Mouse (Mus musculus): ENCODE data around the gene Mndal. TPM values are rescaled to one million over a fixed set of nuclear protein-coding genes. Genes with fewer than 3 reads are reported as not detected.
"Not testable (repeated sequence)": the region's sequence is repeated elsewhere in the genome, so short reads cannot be mapped to it uniquely, and the experiment has no call there.

Gene Mndal
- total RNA-seq (2017) = 280 and 342 TPM in 2 replicates

- peak; percentile 70 for ATAC-seq (replicated peaks in 1 of 2; ENCODE audit: insufficient read depth in 1 of 2, low FRiP score in 2 of 2, low TSS enrichment in 1 of 2, low read depth in 1 of 2, poor library complexity in 2 of 2, severe bottlenecking in 2 of 2)
These were observed at the start of gene Mndal, which contains the start of gene Ifi203 for GRCm38 (mm10) chr1:173941924-173942779. TSS of gene Mndal (minus strand) at chr1:173942491. TSS of gene Ifi203 (minus strand) at chr1:173942672.

GRCm38 (mm10) chr1:173982694-173983305 lies 40.5 kb upstream of the Mndal start, which contains the start of gene Ifi202b:
TSS of gene Ifi202b (minus strand) at chr1:173982744.
- ATAC-seq (replicated peaks in 1 of 2; ENCODE audit: insufficient read depth in 1 of 2, low FRiP score in 2 of 2, low TSS enrichment in 1 of 2, low read depth in 1 of 2, poor library complexity in 2 of 2, severe bottlenecking in 2 of 2) = not testable (repeated sequence)

GRCm38 (mm10) chr1:173981038-173981437 lies 38.7 kb upstream of the Mndal start:
- not testable (repeated sequence) for ATAC-seq (replicated peaks in 1 of 2; ENCODE audit: insufficient read depth in 1 of 2, low FRiP score in 2 of 2, low TSS enrichment in 1 of 2, low read depth in 1 of 2, poor library complexity in 2 of 2, severe bottlenecking in 2 of 2)

- ATAC-seq (replicated peaks in 1 of 2; ENCODE audit: insufficient read depth in 1 of 2, low FRiP score in 2 of 2, low TSS enrichment in 1 of 2, low read depth in 1 of 2, poor library complexity in 2 of 2, severe bottlenecking in 2 of 2) = peak; percentile 87 to 92
These were observed 35.3 kb upstream of the Mndal start for GRCm38 (mm10) chr1:173977622-173978021.

GRCm38 (mm10) chr1:173973111-173973510 lies 30.8 kb upstream of the Mndal start:
- no peak for ATAC-seq (replicated peaks in 1 of 2; ENCODE audit: insufficient read depth in 1 of 2, low FRiP score in 2 of 2, low TSS enrichment in 1 of 2, low read depth in 1 of 2, poor library complexity in 2 of 2, severe bottlenecking in 2 of 2)

- not testable (repeated sequence) for ATAC-seq (replicated peaks in 1 of 2; ENCODE audit: insufficient read depth in 1 of 2, low FRiP score in 2 of 2, low TSS enrichment in 1 of 2, low read depth in 1 of 2, poor library complexity in 2 of 2, severe bottlenecking in 2 of 2)
These were observed 19.2 kb upstream of the Mndal start for GRCm38 (mm10) chr1:173961491-173961890.

GRCm38 (mm10) chr1:173959998-173960397 lies 17.7 kb upstream of the Mndal start:
- ATAC-seq (replicated peaks in 1 of 2; ENCODE audit: insufficient read depth in 1 of 2, low FRiP score in 2 of 2, low TSS enrichment in 1 of 2, low read depth in 1 of 2, poor library complexity in 2 of 2, severe bottlenecking in 2 of 2) = not testable (repeated sequence)

GRCm38 (mm10) chr1:173955839-173956527 lies 13.7 kb upstream of the Mndal start:
- not testable (repeated sequence) for ATAC-seq (replicated peaks in 1 of 2; ENCODE audit: insufficient read depth in 1 of 2, low FRiP score in 2 of 2, low TSS enrichment in 1 of 2, low read depth in 1 of 2, poor library complexity in 2 of 2, severe bottlenecking in 2 of 2)

- no peak for ATAC-seq (replicated peaks in 1 of 2; ENCODE audit: insufficient read depth in 1 of 2, low FRiP score in 2 of 2, low TSS enrichment in 1 of 2, low read depth in 1 of 2, poor library complexity in 2 of 2, severe bottlenecking in 2 of 2)
These were observed 12.9 kb upstream of the Mndal start for GRCm38 (mm10) chr1:173955071-173955796.

- ATAC-seq (replicated peaks in 1 of 2; ENCODE audit: insufficient read depth in 1 of 2, low FRiP score in 2 of 2, low TSS enrichment in 1 of 2, low read depth in 1 of 2, poor library complexity in 2 of 2, severe bottlenecking in 2 of 2) = no peak
These were observed 11.3 kb upstream of the Mndal start for GRCm38 (mm10) chr1:173953563-173953962.

- ATAC-seq (replicated peaks in 1 of 2; ENCODE audit: insufficient read depth in 1 of 2, low FRiP score in 2 of 2, low TSS enrichment in 1 of 2, low read depth in 1 of 2, poor library complexity in 2 of 2, severe bottlenecking in 2 of 2) = peak; percentile 91 to 98
These were observed 6.8 kb upstream of the Mndal start for GRCm38 (mm10) chr1:173949044-173949443.

- ATAC-seq (replicated peaks in 1 of 2; ENCODE audit: insufficient read depth in 1 of 2, low FRiP score in 2 of 2, low TSS enrichment in 1 of 2, low read depth in 1 of 2, poor library complexity in 2 of 2, severe bottlenecking in 2 of 2) = not testable (repeated sequence)
These were observed 432 bp upstream of the Mndal start for GRCm38 (mm10) chr1:173942780-173943066.

GRCm38 (mm10) chr1:173941522-173941921 lies 769 bp downstream of the Mndal start:
- ATAC-seq (replicated peaks in 1 of 2; ENCODE audit: insufficient read depth in 1 of 2, low FRiP score in 2 of 2, low TSS enrichment in 1 of 2, low read depth in 1 of 2, poor library complexity in 2 of 2, severe bottlenecking in 2 of 2) = 0 out of 4 replicates have a peak, but pooled peaks of 1 of the 2 experiments have one; percentile 34

GRCm38 (mm10) chr1:173919279-173919678 lies 23.0 kb downstream of the Mndal start:
- not testable (repeated sequence) for ATAC-seq (replicated peaks in 1 of 2; ENCODE audit: insufficient read depth in 1 of 2, low FRiP score in 2 of 2, low TSS enrichment in 1 of 2, low read depth in 1 of 2, poor library complexity in 2 of 2, severe bottlenecking in 2 of 2)

- no peak for ATAC-seq (replicated peaks in 1 of 2; ENCODE audit: insufficient read depth in 1 of 2, low FRiP score in 2 of 2, low TSS enrichment in 1 of 2, low read depth in 1 of 2, poor library complexity in 2 of 2, severe bottlenecking in 2 of 2)
These were observed 27.7 kb downstream of the Mndal start for GRCm38 (mm10) chr1:173914559-173914958.

GRCm38 (mm10) chr1:173913256-173913791 lies 29.0 kb downstream of the Mndal start:
- ATAC-seq (replicated peaks in 1 of 2; ENCODE audit: insufficient read depth in 1 of 2, low FRiP score in 2 of 2, low TSS enrichment in 1 of 2, low read depth in 1 of 2, poor library complexity in 2 of 2, severe bottlenecking in 2 of 2) = peak; percentile 25 to 57; a peak in 2 of 4 replicates
